Mouse (Mus musculus) NIH3T3 (cell line): ENCODE results near the gene Pilrb2.
A peak's percentile ranks its signal among the peaks of the same experiment; 100 is the strongest.
"Not testable (repeated sequence)": the region's sequence is repeated elsewhere in the genome, so short reads cannot be mapped to it uniquely, and the experiment has no call there.

Experiments used
- DNase-seq: peaks from one replicate; pipeline ENCODE4 v3.0.0-alpha.2; 2012; ENCODE audit warnings: low read depth

The Pilrb2 gene

DNA sequence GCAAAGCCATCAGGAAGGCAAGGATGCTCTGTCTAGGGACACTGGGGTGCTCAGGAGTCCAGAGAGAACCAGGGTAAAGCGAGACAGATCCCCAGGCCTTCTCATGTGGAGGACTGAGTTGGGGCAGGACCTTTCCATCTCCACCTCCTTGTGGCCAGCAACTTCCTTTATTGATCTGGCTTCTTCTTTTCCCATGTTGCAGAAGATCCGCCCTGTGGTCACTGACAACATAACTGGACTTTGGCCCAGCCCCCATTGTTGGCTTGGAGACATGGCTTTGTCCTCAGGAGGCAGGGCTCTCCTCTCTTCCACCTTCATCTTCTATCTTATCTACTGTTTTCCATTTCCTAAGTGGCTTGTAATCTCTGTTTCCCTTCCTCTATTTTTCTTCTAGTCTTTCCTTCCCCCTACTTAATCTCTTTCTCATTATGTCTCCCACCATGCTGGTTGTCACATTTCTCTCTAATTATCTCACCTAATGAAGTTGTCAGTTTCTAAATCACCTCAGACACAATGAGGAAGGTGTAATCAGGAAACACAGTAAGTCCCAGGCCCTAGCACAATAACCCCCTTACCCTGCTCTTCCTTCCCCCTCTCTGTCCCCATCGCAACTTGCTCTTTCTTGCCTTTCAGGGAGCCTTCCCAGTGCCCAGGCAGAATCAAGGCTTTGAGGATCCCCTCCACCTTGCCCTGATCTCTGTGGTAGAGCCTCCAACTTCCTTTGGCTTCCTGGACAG lies at the start of gene Pilrb2:
Pilrb2 (minus strand) TSS at position 172 of the 737 bp plus-strand sequence.
- DNase-seq: not testable (repeated sequence)

DNA sequence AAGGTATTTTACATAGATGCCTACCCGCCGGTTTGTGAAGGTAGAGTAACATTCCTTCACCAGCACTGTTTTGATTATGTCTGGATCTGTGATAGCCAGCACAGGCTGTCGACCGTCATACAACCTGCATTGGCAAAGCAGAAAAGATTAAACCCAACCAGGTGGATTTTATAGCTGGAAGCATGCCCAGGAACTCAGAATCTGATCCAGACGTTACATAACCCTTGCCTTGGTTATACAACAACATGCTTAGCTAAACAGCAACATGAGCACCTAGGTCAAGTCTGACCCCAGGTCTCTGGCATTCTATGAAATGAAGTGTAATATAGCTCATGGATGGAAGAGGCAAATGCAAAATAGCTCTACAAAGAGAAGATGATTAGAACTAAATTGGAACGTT lies 43.9 kb upstream of the Pilrb2 start:
- no peak for DNase-seq

DNA sequence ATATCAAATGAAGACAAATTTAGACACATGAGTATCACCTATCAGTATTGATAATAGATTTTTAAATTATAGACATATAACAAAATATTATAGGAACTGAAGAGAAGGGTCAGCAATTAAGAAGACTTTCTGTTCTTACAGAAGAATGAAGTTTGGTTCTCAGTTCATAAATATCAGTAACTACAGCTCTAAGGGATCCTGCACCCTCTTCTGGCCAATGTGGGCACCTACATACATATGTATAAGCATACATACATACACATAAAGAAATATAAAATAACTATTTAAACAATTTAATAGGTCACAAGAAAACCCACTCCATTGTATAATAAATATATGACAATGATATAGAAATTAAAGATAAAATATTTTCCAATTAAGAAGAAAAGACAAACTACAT lies 42.9 kb upstream of the Pilrb2 start:
- DNase-seq: peak; percentile 8

DNA sequence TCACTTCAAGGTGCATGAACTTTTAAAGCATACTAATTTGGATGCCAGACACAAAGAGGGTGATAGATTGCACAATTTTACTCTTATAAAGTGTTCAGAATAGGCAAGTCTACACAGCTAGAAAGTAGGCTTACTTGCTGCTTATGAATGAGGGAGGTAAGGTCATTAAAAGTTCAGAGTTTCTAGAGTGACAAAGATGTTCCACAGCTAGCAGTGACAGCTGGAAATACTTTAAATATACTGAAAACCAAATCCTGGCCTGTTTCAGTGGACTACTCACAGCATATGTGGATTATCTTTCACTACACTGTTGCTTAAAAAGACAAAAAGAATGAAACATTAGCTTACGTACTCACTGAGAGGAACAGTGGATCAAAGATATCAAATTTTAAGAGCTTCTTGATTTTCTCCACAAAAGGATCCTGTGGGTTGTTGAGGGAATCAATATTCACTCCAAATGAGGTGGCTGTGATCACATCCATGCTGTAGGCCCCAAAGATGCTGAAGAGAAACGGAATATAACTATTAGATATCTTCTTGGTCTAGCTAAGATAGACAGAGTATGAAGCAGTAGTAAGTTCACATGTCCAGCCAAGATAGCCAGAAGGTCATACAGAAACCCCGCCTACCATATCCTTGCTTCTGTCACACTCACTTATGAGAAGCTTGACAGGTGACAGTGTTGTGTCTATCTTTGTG lies 38.1 kb upstream of the Pilrb2 start:
- no peak for DNase-seq

DNA sequence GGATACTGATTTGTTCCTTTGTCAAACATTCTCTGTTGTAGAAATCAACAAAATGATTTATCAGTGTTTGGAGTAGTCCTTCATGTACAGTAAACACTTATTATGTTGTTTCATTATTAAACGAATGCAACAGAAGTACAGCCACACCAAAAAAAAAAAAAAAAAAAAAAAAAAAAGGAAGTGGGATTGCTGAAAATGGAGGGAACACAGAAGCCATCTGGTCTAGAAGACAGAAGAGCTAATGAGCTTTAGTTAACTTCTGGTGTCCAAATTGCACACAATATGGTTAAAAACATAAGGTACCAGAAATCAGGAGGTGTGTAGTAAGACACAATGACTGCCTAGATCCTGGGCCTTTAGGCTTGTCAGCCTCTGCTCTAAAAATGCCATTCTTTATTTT lies 26.2 kb upstream of the Pilrb2 start:
- DNase-seq: no peak

DNA sequence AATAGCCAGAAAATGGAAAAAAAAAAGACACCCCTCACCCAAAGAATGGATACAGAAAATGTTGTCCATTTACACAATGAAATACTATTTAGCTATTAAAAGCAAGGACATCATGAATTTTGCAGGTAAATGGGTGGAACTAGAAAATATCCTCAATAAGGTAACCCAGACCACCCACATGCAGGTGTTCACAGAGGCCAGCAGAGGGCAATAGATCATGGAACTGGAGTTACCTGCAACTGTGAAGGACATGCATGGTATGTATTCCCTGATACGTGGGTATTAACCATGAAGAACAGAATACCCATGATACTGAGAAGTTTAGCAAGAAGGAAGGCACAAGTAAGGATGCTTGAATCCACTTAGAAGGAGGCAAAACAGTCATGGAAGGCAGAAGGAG lies 21.3 kb upstream of the Pilrb2 start:
- no peak for DNase-seq

DNA sequence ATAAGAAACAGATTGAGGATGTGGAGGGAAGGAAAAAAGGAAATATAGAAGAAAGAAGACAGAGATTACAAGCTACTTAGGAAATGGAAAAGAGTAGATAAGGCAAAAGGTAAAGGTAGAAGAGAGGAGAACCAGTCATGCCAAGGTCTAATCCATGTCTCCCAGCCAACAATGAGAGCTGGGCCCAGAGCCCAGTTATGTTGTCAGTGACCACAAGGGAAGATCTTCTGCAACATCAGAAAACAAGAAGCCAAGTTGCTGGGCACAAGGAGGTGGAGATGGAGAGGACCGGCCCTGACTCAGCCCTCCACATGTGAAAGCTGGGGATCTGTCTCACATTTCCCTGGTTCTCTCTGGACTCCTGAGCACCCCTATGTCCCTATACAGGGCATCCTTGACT lies 16.1 kb upstream of the Pilrb2 start:
- DNase-seq: peak; percentile 8

DNA sequence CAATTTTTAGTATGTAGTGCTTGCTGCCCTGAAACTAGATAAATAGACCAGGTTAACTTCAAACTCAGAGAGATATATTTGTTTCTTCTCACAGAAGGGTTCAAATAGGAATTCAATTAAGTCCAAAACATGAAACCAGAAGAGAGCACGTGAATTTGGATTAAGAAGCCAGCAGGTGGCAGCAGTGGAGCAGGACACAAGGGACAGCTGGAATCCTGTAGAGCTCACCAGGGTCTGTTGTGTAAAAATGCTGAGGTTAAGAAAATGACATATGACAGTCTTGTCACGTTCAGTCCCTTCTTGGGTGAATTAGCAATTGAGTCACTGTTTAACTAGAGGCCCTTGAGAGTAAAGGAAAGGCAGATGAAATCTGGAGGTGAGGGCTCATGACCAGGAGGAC lies 14.3 kb upstream of the Pilrb2 start:
- peak; percentile 80 for DNase-seq

DNA sequence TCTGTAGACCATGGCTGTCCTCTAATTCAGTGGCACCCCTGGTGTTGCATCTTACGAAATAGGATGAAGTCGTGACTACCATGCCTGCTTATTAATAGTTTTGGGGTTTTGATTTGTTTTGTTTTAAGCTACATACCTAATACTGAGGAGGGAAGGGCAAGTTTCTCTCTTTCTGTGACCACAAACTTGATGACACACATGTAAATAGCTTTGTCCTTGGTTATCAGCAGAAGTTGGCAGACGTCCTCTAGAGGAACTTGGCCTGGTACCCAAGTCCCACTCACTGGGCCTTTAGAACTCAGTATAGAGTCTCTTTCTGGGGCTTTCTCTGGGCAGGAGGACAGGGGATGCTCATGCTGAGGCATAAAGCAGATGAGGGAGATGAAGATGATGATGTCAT lies 11.7 kb upstream of the Pilrb2 start:
- no peak for DNase-seq

DNA sequence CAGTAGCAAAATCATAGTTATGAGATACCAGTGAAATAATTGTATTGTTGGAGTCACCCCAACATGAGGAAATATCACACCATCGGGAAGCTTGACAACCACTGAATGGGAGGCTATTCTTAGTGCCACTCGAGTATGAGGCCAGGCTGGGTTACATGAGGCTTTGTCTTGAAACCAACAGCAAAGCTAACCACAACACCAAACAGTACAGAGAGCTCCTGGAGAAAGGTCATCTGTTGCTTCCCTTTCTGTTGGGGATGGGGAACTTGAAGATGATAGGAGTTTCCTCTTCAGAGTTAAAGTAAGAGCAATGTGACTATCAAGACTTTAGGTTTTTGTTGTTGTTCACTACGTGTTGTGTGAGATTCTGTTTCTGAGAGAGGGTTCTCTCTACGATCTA lies 11.3 kb upstream of the Pilrb2 start:
- DNase-seq: no peak

DNA sequence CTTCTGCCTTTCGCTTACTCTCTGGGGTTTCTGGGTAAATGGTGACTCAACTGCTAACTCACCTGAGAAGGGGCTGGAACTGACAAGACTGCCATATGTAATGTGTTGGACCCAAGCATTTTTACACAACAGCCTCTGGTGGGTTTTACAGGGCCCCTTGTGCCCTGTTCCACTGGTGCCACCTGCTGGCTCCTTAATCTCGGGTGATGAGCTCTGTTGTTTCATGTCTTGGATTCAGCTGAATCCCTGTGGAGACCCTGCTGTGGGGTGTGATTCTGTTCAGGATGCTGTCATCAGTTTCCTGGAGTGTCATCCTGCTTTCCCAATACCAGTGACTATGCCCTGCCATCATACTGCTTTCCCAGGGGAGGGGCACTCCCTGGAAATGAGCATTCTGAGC lies 6.2 kb upstream of the Pilrb2 start:
- DNase-seq: peak; percentile 39

DNA sequence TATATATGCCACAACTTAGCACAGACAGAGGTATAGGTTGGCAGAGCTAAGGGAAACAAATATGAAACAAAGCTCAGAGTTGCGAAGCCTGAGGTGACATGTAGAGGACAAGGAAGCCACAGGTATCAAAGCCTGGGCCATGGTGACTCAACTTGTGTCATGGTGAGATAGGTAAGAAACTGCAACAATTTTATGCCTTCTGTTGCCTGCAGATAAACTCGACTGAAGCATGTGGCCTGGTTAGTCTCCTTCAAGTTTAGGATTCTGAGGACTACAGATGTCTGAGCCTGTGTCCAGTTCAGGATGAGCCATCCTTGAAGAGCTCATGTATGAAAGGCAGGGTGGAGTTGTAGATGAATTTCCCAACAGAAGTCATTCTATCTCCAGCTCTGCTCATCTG lies 3.4 kb upstream of the Pilrb2 start:
- no peak for DNase-seq

DNA sequence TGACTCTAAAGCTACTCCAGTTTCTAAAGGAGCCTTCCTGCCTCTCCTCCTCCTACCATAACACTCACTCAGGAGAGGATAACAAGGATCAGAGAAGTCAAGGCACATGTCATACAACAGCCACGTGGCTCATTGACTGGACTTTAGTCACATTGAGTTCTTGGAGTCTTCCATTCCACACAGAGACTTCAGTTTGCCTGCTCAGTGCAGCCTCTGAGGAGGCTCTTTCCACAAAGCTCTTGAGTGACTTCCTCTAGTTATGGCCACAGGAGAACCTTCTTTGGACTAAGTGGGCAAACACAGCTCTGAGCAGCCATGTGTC lies 727 bp upstream of the Pilrb2 start:
- DNase-seq: not testable (repeated sequence)

DNA sequence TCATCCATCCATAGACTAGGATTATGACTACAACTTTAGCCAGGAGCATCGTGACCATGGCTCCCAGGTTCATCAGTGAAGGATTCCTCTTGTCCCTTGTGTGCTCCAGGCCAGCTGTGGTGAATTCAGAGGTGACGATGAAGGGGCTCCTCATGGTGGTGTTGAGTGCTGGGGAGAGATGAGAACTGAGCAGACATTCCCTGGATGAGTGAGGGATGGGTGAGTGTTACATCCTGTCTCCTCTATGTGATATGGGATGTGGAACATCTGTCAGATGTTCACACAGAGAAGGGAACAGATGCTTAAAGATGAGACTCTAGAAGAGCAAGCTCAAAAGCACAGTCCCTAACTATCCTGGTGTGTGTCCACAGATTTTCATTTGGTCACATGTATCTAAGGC lies 3.0 kb downstream of the Pilrb2 start:
- DNase-seq: not testable (repeated sequence)

DNA sequence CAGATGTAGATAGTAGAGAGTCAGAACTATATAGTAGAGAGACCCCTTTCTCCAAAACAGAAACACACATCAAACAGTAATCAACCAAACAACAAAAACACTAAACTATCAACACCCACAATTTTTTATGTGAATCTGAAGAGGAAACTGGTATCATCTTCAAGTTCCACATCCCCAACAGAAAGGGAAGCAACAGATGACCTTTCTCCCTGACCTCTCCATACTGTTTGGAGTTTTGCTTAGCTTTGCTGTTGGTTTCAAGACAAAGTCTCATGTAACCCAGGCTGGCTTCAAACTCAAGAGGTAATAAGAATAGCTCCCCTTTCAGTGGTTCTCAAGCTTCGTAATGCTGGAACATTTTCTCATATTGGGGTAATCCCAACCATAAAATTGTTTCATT lies 7.6 kb downstream of the Pilrb2 start:
- DNase-seq: not testable (repeated sequence)

DNA sequence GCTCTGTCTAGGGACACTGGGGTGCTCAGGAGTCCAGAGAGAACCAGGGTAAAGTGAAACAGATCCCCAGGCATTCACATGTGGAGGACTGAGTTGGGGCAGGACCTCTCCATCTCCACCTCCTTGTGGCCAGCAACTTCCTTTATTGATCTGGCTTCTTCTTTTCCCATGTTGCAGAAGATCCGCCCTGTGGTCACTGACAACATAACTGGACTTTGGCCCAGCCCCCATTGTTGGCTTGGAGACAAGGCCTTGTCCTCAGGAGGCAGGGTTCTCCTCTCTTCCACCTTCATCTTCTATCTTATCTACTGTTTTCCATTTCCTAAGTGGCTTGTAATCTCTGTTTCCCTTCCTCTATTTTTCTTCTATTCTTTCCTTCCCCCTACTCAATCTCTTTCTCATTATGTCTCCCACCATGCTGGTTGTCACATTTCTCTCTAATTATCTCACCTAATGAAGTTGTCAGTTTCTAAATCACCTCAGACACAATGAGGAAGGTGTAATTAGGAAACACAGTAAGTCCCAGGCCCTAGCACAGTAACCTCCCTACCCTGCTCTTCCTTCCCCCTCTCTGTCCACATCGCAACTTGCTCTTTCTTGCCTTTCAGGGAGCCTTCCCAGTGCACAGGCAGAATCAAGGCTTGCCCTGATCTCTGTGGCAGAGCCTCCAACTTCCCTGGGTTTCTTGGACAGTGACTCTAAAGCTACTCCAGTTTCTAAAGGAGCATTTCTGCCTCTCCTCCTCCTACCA lies 13.5 kb downstream of the Pilrb2 start, which contains the start of gene Pilrb1:
Pilrb1 (minus strand) TSS at position 147 of the 751 bp plus-strand sequence.
- not testable (repeated sequence) for DNase-seq

DNA sequence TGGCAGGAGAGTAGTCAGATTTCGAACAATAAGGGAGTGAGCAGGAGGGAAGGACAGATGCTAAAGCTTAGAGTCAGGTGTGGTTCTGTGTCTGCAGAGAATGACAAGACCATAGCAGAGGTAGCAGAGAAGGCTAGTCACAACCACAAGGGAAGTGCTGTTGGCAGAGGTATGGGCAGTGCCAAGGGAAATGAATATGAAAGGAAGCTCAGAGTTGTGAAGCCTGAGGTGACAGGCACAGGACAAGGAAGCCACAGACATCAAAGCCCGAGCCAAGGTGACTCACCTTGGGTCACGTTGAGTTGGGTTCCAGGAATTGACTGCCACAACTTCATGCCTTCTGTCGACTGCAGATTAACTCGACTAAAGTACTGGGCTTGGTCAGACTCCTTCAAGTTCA lies 14.7 kb downstream of the Pilrb2 start:
- not testable (repeated sequence) for DNase-seq

DNA sequence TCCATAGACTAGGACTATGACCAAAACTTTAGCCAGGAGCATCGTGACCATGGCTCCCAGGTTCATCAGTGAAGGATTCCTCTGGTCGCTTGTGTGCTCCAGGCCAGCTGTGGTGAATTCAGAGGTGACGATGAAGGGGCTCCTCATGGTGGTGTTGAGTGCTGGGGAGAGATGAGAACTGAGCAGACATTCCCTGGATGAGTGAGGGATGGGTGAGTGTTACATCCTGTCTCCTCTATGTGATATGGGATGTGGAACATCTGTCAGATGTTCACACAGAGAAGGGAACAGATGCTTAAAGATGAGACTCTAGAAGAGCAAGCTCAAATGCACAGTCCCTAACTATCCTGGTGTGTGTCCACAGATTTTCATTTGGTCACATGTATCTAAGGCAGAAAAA lies 16.7 kb downstream of the Pilrb2 start:
- DNase-seq: not testable (repeated sequence)

DNA sequence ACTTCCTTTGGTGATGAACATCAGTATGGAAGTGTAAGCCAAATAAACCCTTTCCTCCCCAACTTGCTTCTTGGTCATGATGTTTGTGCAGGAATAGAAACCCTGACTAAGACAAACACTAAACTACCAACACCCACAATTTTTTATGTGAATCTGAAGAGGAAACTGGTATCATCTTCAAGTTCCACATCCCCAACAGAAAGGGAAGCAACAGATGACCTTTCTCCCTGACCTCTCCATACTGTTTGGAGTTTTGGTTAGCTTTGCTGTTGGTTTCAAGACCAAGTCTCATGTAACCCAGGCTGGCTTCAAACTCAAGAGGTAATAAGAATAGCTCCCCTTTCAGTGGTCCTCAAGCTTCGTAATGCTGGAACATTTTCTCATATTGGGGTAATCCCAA lies 21.3 kb downstream of the Pilrb2 start:
- DNase-seq: not testable (repeated sequence)

DNA sequence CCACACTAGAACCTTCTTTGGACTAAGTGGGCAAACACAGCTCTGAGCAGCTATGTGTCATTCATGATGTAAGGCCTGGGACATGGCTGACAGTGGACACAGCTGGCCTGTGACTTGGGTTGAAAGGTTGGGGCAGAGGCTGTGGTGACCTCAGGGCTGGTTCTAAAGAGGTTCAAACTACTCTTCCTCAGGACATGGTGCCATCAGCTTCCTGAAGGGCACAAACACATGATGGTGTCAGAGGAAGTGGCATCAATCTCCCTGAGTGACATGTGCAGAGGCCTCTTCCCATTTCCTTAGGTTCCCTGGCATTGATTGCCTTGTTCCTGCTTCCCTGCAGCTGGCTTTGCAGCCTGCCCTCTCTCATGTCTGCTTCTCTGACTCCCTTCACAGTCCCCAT lies 34.5 kb downstream of the Pilrb2 start:
- DNase-seq: not testable (repeated sequence)

DNA sequence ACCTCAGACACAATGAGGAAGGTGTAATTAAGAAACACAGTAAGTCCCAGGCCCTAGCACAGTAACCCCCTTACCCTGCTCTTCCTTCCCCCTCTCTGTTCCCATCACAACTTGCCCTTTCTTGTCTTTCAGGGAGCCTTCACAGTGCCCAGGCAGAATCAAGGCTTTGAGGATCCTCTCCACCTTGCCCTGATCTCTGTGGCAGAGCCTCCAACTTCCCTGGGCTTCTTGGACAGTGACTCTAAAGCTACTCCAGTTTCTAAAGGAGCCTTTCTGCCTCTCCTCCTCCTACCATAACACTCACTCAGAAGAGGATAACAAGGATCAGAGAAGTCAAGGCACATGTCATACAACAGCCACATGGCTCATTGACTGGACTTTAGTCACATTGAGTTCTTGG lies 35.0 kb downstream of the Pilrb2 start:
- no peak for DNase-seq

DNA sequence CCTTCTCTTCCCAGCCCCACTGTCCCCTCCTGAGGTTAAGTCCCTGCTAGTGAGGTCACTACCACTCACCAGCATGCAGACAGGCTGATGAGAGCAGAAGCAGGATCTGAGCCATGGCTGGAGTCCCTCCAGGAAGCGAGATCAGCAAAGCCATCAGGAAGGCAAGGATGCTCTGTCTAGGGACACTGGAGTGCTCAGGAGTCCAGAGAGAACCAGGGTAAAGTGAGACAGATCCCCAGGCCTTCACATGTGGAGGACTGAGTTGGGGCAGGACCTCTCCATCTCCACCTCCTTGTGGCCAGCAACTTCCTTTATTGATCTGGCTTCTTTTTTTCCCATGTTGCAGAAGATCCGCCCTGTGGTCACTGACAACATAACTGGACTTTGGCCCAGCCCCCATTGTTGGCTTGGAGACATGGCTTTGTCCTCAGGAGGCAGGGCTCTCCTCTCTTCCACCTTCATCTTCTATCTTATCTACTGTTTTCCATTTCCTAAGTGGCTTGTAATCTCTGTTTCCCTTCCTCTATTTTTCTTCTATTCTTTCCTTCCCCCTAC lies 35.6 kb downstream of the Pilrb2 start, which contains the start of gene Pilra:
Pilra (minus strand) TSS at position 316 of the 555 bp plus-strand sequence.
- not testable (repeated sequence) for DNase-seq

DNA sequence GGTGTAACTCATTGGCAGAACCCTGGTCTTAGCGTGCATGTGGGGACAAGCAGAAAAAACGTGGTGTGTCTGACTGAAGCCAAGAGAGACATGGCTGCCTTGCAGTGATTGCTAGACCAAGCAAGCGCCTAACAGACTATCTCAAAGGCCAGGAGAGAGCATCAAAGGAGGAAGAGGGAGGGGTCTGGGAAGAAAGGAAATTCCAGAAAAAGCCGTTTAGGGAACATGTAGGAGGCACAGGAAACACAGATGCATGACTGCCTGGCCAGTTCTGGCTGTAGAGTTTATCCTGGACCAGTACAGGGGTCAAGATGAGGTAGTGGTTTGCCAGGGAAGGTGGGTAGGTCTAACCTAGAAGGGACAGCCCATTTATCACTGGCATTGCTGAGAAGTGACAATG lies 38.1 kb downstream of the Pilrb2 start:
- no peak for DNase-seq
